Mouse (Mus musculus) bone marrow, adult 2 months (tissue): ENCODE data around the gene Atpaf2.
"Not testable (repeated sequence)": the region's sequence is repeated elsewhere in the genome, so short reads cannot be mapped to it uniquely, and the experiment has no call there.

ENCODE experiments used
- CTCF ChIP-seq: fragments of 200-500 bp; IDR thresholded peaks from 2 replicates; pipeline ENCODE4 v1.5.1; 2011; ENCODE audit warnings: low read length, control low read depth; ENCODE audit not compliant: control insufficient read depth, insufficient read depth
- POLR2A ChIP-seq: fragments of 200-500 bp; IDR thresholded peaks from 2 replicates; pipeline ENCODE4 v1.6.1; 2011; ENCODE audit warnings: low read depth, mild to moderate bottlenecking, control low read depth, low read length, borderline replicate concordance; ENCODE audit not compliant: control insufficient read depth

- TF ChIP-seq CTCF, POLR2A: not testable (repeated sequence)
Measured at GRCm38 (mm10) chr11:60439621-60440020, 21.4 kb upstream of the Atpaf2 start.
